Mouse (Mus musculus) testis, adult 2 months (tissue): ENCODE results near the gene Slc43a2. TPM values are rescaled to one million over a fixed set of nuclear protein-coding genes. Genes with fewer than 3 reads are reported as not detected.

ENCODE experiments used
- H3K27ac ChIP-seq: fragments of 200-500 bp; 2 replicates; pipeline ENCODE4 v1.5.1; 2012; ENCODE audit warnings: low read depth, low read length; ENCODE audit not compliant: control insufficient read depth, insufficient read depth
- H3K27me3 ChIP-seq: fragments of 200-500 bp; 2 replicates; pipeline ENCODE4 v1.6.1; 2012; ENCODE audit warnings: mild to moderate bottlenecking, low read length, moderate library complexity; ENCODE audit not compliant: control insufficient read depth, insufficient read depth
- H3K36me3 ChIP-seq: fragments of 200-500 bp; 2 replicates; pipeline ENCODE4 v1.6.1; 2012; ENCODE audit warnings: mild to moderate bottlenecking, low read length; ENCODE audit not compliant: control insufficient read depth, insufficient read depth
- H3K4me1 ChIP-seq: fragments of 200-500 bp; 2 replicates; pipeline ENCODE4 v1.6.1; 2012; ENCODE audit warnings: low read length; ENCODE audit not compliant: control insufficient read depth, insufficient read depth
- H3K4me3 ChIP-seq: fragments of 200-500 bp; 2 replicates; pipeline ENCODE4 v1.5.1; 2012; ENCODE audit warnings: low read depth, mild to moderate bottlenecking, low read length, moderate library complexity, mixed read lengths; ENCODE audit not compliant: control insufficient read depth
- CTCF ChIP-seq: fragments of 200-500 bp; IDR thresholded peaks from 2 replicates; pipeline ENCODE4 v1.5.1; 2012; ENCODE audit warnings: low read depth, mild to moderate bottlenecking, inconsistent platforms, low read length, moderate library complexity; ENCODE audit not compliant: control insufficient read depth, insufficient read depth, insufficient replicate concordance
- POLR2A ChIP-seq: fragments of 200-500 bp; IDR thresholded peaks from 2 replicates; pipeline ENCODE4 v1.6.1; 2012; ENCODE audit warnings: low read depth, mild to moderate bottlenecking, inconsistent platforms, low read length, moderate library complexity; ENCODE audit not compliant: control insufficient read depth
- polyA plus RNA-seq: library from polyadenylated mRNA; depleted of rRNA; stranded (reverse); fragments of >200 nt; gene quantifications from 2 replicates; pipeline ENCODE4 v1.2.3, GENCODE M21; 2012

Gene Slc43a2
- polyA plus RNA-seq, 1 experiment: 27.1 TPM

DNA sequence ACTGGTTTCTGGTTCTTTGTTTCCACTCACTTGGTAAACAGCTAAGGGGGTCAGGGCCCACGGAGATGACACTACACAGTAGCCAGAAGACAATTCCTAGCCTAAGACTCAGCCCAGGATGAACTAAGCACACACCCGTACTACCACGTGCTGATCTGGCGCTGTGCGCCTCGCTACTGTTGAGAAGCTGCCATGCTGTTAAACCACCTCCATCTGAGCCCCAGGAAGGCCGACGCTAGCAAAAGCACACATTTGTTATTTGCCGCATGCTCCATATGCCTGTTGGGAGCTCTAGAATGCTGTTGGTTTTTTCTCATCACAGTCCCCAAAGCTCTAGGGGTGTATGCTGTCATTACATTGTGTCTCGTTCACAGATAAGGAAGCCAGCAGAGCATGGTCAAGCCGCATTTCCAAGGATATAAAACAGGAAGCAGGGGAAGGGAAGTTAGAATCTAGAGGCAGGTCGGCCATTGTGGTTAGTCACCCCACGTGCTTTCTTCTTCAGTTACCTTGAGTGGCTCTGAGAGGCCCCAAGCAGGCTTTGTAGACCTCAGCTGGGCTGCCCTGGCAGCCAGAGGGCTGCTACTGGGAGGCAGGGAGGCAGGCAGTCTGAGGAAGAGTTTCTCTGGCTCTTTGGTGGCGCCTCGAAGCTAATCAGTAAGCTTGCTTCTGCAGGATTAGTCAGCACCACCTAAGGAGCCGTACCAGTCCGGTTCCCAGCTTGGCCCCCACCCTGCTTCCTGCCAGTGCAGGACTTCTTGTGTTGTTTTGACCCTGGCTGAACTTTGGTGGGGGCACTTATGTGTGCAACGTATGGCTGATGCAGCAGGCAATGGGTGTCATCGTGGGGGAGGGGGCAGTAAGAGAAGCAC, 9.5 kb downstream of the Slc43a2 start:
- Histone ChIP-seq H3K27me3 (no peaks in the 10 kb centered on the region), H3K36me3 (no peaks in the 10 kb centered on the region; the same call in none of the 2 replicates), H3K4me1 (peaks cover 13% of the 10 kb centered on the region), H3K4me3 (no peak overlapping the region), H3K27ac (no peak overlapping the region)
- TF ChIP-seq POLR2A (no peak), CTCF (no peak)

- Histone ChIP-seq H3K4me3 (no peak overlapping the region), H3K4me1 (peaks cover 2% of the 10 kb centered on the region; the same call in 1 of the 2 replicates), H3K36me3 (no peaks in the 10 kb centered on the region; the same call in 1 of the 2 replicates), H3K27ac (no peak overlapping the region), H3K27me3 (no peaks in the 10 kb centered on the region)
- no peak for TF ChIP-seq CTCF
- TF ChIP-seq POLR2A: no peak
These were observed 13.2 kb downstream of the Slc43a2 start for GRCm38 (mm10) chr11:75544713-75545112.

GRCm38 (mm10) chr11:75546057-75546456, 14.6 kb downstream of the Slc43a2 start:
- no peaks in the 10 kb centered on the region for H3K27me3 ChIP-seq
- peaks cover 5% of the 10 kb centered on the region; the same call in 1 of the 2 replicates for H3K4me1 ChIP-seq
- peak overlapping the region; percentile 41 for H3K27ac ChIP-seq
- TF ChIP-seq CTCF: no peak
- no peak for TF ChIP-seq POLR2A
- H3K4me3 ChIP-seq: no peak overlapping the region
- no peaks in the 10 kb centered on the region; the same call in 1 of the 2 replicates for H3K36me3 ChIP-seq

DNA sequence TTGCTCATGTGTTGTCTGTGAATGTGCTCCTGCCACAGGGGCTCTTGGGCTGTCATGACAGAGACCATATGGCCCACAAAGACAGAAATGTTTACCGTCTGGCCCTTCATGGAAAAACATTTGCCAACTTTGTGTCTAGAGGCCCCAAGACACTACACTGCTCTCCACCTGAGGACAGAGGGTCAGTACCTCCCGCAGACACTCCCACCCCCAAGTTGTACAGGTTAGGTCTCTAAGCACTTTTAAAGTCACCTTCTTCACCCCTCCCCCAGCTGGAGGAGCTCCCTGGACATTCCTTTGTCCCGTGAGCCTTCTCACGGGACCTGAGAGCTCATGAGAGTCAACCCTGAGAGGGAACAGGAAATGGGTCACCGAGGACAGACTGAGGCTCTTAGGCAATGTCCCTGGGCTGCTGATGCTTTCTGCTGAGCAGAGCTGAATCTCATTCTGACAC, 18.2 kb downstream of the Slc43a2 start:
- H3K27ac ChIP-seq: 0 out of 2 replicates have a peak overlapping the region, but pooled peaks have one; percentile 7
- no peaks in the 10 kb centered on the region; the same call in 1 of the 2 replicates for H3K36me3 ChIP-seq

GRCm38 (mm10) chr11:75550200-75550946, 18.9 kb downstream of the Slc43a2 start:
- Histone ChIP-seq H3K27me3 (no peaks in the 10 kb centered on the region), H3K36me3 (no peaks in the 10 kb centered on the region; the same call in 1 of the 2 replicates), H3K4me1 (peaks cover 6% of the 10 kb centered on the region; the same call in 1 of the 2 replicates), H3K4me3 (no peak overlapping the region), H3K27ac (peak overlapping the region; percentile 73)
- TF ChIP-seq POLR2A (no peak), CTCF (no peak)

More for the DNA sequence above, 18.2 kb downstream of the Slc43a2 start:
- Histone ChIP-seq H3K4me1 (peaks cover 6% of the 10 kb centered on the region; the same call in 1 of the 2 replicates), H3K4me3 (no peak overlapping the region), H3K27me3 (no peaks in the 10 kb centered on the region)
- no peak for TF ChIP-seq POLR2A
- no peak for TF ChIP-seq CTCF

DNA sequence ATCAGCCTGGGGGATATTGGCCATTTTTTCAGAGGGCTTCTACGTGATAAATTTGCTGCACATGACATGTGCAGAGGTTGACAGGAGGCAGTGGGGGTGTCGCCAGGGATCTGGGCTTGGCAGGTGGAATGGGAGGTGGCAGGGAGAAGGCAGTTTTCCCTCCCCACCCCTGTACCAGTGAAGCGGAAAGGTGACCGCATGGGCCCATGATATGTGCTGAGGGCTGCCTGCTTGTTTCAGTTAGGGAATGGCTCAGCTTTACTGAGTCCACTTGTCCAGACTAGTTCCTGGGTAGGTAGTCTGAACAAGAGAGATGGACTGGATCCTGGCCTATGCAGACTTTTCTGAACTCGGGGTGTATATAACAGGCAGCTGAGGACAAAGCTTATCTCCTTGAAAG, 19.8 kb downstream of the Slc43a2 start:
- no peaks in the 10 kb centered on the region for H3K27me3 ChIP-seq
- TF ChIP-seq POLR2A: no peak
- TF ChIP-seq CTCF: no peak
- H3K4me3 ChIP-seq: no peak overlapping the region
- peak overlapping the region; percentile 55 for H3K27ac ChIP-seq
- no peaks in the 10 kb centered on the region for H3K36me3 ChIP-seq
- peaks cover 6% of the 10 kb centered on the region; the same call in 1 of the 2 replicates for H3K4me1 ChIP-seq

GRCm38 (mm10) chr11:75551961-75552441, 20.5 kb downstream of the Slc43a2 start:
- Histone ChIP-seq H3K27ac (no peak overlapping the region), H3K4me1 (peaks cover 6% of the 10 kb centered on the region; the same call in 1 of the 2 replicates), H3K4me3 (no peak overlapping the region), H3K36me3 (no peaks in the 10 kb centered on the region), H3K27me3 (no peaks in the 10 kb centered on the region)
- TF ChIP-seq CTCF (no peak), POLR2A (no peak)
